Mouse (Mus musculus) gastrocnemius, adult 18-20 months (tissue): ENCODE results near the gene March4. TPM values are rescaled to one million over a fixed set of nuclear protein-coding genes. Genes with fewer than 3 reads are reported as not detected.

Experiments
- DNase-seq: peaks from one replicate; pipeline ENCODE4 v3.0.0; 2021; ENCODE audit warnings: low spot score
- long read RNA-seq, 2 experiments: library from polyadenylated mRNA; stranded (forward); transcript quantifications; one replicate each; pipeline ENCODE4 v2.0.0; 2021
- total RNA-seq, 2 experiments: library from RNA; stranded (reverse); gene quantifications; 2 replicates each; pipeline ENCODE4 v1.2.3; 2021

Gene March4
- total RNA-seq = under 1 TPM; 0.24 to 0.62 TPM
- long read RNA-seq, experiment 1, partial matches to known transcripts = 0 of 3 reads
- long read RNA-seq, experiment 1, other reads (novel, unspliced or antisense) = 3 of 3 reads
- long read RNA-seq, experiment 2, partial matches to known transcripts = 0 of 3 reads
- long read RNA-seq, experiment 2, other reads (novel, unspliced or antisense) = 3 of 3 reads

DNA sequence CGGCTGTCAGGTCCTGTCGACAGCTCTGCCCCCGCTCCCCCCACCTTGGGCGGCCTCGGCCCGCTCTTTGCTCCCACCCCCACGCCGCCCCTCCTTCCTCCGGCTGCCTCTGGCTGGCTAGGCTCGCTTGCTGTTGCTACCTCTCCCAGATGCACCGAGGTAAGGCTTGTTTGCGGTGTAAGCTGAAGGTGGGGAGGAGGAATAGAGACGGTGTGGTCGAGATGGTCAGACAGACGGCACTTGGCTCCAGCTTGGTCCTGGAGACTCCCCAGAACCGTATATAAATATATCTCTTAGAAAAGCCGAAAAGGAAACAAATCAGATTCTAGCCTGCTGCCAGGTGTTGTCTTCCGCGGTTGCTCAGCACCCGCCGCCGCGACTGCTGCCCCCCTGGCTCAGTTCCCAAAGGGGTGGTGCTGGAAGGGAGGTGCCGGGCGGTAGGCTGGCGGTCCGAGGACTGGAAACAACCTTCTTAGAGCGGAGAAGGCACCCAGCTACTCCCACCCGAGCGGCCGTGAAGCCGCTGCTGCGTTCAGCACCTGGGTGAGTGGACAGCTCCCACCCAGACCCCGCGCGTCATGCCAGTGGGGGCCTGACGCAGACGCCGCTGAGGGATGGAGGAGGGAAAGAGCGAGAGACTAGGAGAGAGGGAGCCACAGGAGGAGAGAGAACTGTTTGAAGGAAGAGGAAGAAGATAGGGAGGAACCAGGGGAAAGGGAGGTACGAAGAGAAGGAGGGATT is at the start of gene March4:
TSS of gene March4 (minus strand) at position 320 of the 741 bp plus-strand sequence.
- no peak for DNase-seq

DNA sequence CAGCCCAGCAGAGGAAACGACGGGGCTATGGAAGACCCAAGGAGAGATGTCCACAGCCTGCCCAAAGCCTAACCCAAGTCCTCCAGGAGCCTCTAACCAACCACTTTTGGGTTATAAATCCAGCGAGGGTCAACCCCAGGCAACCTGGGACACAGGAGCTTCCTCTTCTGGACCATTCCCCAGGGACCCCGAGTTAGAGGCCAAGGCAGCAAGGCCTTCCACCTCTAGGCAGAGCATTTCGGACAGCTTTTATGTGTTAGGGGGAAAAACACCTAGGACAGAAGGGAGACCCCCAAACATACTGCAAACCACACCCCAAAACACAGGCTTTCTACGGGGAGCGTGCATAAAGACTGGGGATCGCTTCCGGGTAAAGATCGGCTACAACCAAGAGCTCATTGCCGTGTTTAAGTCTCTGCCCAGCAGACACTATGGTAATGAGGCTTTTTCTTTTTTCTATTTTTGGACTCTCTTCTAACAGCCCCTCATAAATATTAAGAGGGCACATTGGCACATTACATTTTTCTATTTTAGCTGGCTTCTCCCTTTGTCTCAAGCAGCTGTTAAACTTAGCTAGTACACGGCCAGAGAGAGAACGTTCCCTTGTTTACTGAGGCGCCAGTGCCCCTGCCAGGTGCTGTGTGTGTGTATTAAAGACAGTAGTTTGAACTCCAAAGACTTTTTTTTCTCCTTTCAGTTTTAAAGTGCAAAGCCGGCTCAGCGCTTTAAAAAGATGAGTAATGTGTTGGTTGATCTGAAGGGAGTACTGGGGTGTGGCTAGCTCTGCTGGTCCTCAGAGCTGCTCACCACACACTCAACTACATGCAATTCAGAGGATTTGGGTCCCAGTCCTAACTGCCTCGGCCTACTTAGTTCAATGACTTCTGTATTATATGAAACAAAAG is 49.5 kb upstream of the March4 start:
- DNase-seq = no peak

DNA sequence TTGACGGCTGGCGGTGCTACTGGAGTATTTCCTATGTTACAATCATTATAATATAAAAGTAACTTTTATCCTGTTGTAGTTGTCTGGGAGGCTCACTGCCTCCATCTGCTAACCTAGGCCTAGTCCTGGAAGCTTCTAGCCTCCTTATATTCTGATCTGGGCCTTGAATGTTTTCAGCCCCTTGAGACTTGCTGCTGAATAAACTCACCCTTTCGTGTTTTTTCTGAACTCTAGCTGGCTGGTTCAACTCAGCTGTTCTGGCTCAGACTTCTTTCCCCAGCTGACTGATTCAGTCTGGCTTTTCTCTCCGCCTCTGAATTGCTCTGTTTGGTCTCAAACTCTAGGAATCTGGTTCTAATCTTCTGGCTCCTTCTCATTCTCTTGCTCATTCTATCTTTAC is 47.2 kb upstream of the March4 start:
- DNase-seq = no peak

GRCm38 (mm10) chr1:72582947-72583731 is 46.4 kb upstream of the March4 start, which contains the start of gene Smarcal1:
TSS of gene Smarcal1 (plus strand) at chr1:72583251.
- DNase-seq = peak; percentile 96

DNA sequence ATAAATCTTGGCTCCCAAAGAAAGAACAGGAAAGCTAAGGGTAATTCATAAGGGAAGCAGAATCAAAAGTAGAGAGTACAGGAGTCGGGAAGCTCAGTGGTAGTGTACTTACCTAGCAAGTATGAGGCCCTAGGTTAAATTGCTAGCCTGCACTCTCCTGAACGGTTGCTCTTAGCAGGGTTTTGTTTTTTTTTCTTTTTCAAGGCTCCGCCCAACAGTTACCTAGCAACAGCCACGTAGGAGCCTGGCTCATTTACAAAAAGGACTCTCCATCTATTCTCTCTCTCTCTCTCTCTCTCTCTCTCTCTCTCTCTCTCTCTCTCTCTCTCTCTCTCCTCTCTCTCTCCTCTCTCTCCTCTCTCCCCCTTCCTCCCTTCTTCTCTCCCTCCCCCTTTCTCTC is 42.1 kb upstream of the March4 start:
- DNase-seq = no peak

- DNase-seq = no peak
Measured at GRCm38 (mm10) chr1:72578351-72578750, 41.6 kb upstream of the March4 start.

DNA sequence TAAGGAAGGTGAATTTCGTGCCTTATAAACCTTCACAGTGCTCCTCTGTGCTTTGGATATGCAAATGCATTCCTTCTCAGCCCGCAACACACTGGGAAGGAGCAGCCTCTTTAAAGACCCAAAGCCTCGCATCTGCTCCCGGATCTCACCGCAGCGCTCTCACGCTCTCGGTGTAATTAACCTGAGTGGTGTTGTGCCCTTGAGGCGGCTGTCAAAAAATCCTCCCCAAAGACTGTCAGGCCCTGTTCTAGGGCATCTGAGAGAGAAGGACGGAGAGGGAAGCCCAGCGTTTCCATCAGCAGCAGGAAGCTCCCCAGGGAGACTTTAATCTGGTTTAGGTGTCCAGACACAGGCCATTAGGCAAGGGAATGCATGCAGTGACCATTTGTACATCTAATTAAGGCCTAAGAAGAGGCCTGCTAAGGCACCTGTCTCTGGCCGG is 40.8 kb upstream of the March4 start:
- no peak for DNase-seq

DNA sequence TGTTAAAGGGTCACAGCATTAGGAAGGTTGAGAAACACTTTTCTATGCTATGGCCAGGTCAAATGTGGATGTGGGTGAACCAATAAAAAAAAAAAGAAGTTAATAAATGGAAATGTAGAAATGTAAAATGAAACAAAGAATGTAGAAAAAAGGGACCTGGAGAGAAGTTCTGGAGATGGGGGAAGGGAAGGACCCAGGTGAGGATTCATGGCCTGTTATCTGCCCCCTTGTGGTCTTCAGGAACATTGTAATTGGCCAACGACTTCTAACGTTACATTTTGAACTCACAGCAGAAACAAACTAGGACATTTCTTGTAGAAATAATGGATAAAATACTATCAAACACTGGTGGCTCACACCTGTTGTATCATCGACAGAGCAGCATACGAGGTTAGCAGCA is 38.4 kb upstream of the March4 start:
- no peak for DNase-seq

DNA sequence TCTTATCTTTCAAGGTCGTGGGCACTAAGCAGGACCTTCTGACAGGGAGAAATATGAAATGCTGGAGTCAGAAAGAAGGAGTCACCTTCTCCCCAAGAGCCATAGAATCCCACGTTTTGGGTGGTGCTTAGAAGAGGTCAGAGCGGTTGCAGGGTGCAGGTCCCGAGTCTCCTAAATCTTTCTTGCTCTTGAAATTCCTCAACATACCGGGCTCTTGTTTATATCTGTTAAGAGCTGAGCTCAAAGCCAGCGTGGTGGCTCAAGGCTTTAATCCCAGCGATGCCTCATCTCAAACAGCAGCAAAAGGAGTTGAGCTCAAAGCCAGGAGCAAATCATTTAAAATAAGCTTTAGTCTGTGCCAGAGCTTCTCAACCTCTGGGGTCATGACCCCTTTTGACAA is 37.9 kb upstream of the March4 start:
- no peak for DNase-seq

GRCm38 (mm10) chr1:72574047-72574446 is 37.3 kb upstream of the March4 start:
- no peak for DNase-seq

DNA sequence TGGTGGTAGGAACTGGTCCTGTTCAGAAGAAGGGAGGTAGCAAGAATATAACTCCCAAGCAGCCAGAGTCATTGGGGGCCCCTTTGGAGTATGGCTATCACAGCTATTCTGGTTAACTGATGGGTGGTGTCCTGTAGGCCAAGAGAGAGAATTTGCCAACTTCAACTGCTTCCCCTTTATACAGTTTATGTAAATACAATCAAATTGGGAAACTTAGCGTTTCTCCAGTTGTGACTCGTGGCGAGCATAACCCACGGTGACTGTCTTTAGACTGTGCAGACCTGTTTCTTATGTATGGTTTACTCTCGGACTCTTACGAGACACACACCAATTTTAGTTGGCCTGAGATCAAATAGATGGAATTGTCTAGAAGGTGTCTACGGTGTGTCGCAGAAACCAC is 32.0 kb upstream of the March4 start:
- DNase-seq = no peak

DNA sequence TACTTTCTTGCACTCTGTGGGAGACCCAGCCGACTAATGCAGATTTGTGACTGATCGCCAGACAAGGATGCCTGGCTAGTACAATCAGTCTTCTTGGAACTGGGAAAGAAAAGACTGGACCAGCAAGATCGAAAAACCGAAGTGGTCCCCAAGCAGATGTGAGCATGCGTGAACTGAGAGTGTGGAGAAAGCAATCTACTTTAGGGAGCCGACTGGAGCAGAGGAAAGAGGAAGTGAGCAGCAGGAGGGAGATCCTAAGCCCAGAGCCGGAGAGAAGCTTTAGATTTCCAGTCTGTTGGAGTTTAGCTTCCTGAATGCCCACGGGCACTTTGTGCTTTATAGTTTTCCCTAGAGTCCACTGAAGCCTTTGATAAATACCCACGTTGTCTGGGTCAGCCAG is 30.3 kb upstream of the March4 start:
- no peak for DNase-seq

- no peak for DNase-seq
Measured at GRCm38 (mm10) chr1:72564334-72564962, 27.7 kb upstream of the March4 start.

DNA sequence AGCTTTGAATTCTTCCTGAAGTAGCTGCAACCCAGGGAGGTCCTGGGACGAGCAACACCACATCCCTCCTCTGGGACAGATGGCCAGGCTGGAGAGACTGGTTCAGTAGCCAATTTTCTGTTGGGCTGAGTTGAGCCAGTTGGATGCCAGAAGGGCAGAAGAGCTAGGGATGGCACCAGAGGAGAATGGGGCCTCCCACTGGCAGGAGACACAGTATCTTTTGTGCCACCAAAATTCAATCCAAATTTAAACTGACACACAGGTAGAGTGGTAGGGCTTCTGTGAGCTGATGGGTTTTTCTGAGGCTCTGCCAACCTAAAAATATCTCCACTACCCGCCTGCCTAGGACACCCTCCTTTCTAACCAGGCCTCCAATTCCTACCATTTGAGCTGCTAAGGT is 21.9 kb upstream of the March4 start:
- DNase-seq = no peak

GRCm38 (mm10) chr1:72556471-72556870 is 19.7 kb upstream of the March4 start:
- no peak for DNase-seq

DNA sequence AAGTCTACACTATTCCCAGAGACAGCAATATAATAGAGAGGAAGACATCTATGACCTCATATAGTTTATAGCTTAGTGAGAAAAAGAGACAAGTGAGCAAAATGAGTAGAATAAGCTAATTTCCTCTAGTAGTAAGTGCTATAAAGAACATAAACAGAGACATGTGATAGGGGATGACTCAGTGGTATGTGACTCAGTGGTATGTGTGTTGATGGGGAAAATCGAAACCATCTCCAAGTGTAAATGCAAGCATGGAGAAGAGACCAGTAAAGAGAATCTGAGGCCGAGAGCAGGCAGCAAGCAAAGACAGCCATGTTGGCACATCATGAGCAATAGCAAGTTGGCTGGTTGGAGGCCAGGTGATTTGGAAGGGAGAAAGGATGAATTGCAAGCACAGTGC is 13.6 kb upstream of the March4 start:
- no peak for DNase-seq

DNA sequence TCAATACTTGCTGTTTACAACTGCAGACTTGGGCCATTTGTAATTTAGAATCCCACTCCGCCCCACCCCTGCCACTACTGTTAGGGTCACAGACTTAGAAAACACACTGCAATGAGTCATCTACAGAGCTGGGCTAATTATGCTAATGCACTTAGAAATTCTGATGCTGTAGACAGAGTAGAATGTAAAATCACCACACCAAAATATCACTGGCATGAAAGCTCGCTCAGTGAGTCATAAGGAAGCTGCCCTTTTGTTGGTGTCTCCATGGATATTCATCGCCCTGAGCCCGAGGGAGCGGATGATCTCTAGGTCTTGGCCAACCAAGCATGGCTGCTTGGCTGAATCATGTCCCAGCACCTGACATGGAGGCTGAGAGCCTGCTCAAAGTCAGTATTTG is 1.5 kb upstream of the March4 start:
- no peak for DNase-seq

DNA sequence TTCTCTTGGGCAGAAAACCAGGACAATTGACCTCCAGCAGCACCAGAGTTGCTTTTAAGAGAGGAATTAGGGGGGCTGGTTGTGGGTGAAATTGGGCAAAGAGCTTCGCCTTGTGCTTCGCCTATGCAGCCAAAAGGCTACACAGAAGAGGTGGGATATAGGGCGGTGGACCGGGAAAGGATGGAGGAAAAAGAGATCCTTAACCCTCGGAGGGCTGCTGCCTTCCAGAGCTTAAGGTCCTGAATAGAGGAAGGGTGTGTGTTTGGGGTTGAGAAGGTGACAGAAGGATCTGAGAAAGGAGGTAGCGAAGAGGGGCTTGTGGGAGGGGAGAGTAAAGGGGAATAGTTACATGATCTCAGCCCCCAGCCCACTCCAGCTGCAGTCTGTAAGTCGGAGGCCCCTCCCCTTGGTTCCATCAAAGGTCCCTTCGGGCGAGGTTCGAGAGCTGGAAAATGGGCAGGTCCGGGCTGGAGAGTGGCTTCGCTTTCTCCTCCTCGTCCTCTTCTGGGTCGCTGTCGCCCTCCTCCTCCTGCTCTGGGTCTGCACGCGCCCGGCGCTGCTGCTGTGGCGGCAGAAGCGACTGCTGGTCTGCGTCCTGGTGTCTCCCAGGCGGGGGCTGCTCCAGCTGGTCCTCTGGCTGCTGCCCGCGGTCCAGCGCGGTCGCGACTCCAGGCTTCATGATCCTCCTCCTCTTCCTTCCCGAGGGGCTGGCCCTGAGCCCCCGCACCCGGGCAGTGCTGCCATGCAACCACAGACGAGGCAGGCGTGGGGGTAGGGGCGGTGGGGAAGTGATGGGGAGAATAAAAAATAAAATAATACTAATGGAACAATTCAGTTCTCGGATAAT is 782 bp downstream of the March4 start:
- DNase-seq = no peak

- DNase-seq = no peak
Measured at GRCm38 (mm10) chr1:72533439-72533838, 3.3 kb downstream of the March4 start.

GRCm38 (mm10) chr1:72532926-72533325 is 3.8 kb downstream of the March4 start:
- DNase-seq = no peak
